Mouse (Mus musculus): Measurements from ENCODE around the gene Gm10518. TPM values are rescaled to one million over a fixed set of nuclear protein-coding genes. Genes with fewer than 3 reads are reported as not detected.
"Not testable (repeated sequence)": the region's sequence is repeated elsewhere in the genome, so short reads cannot be mapped to it uniquely, and the experiment has no call there.

Gene Gm10518
- polyA plus RNA-seq, 1 experiment from 2014 or later: 0.41 TPM

DNA sequence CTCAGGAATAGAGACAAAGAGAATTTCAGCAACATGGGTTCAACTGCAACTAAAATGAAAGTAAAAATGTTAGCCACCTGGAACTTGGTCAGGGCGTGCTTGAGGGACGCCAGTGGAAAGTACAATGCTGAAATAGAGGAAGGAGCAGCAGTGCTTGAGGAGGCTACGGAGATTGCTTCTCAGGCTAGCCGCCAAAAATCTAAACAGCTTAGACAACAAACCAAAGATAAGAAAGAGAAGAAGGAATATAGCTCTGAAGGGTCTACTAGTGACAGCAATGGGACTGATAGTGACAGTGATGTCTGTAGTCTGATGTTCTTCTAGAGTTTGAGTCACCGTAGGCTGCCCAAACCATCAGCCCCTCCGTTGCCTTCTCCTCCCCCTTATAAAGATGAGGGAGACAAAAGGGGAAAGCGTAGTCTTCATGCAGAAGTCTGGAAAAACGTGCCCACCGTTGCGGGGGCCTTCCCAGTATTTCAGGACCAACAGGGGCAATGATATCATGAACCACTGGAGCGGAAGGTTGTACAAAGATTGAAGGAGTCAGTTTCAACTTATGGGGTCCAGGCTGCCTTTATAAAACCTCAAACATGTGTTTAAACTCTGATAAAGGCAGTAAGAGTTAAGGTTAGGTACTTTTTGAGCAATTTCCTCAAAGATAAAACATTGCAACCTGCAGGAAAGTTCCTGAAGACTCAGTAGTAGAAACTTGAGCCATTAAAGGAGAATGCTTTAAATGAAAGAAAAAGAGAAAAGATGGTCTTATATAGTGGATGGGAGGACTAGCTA is 15.5 kb downstream of the Gm10518 start:
- not testable (repeated sequence) for H3K27me3 ChIP-seq (ENCODE audit: control insufficient read depth, insufficient read depth, low read length); ATAC-seq (ENCODE audit: insufficient number of reproducible peaks, insufficient read depth, low FRiP score, low read depth); H3K36me3 ChIP-seq (ENCODE audit: control insufficient read depth, insufficient read depth, low read length); H3K4me1 ChIP-seq (ENCODE audit: control insufficient read depth, insufficient read depth, low read length); H3K9ac ChIP-seq (replicated peaks; ENCODE audit: low read depth, low read length); H3K4me2 ChIP-seq (replicated peaks; ENCODE audit: low read depth, low read length); H3K9me3 ChIP-seq (ENCODE audit: control insufficient read depth, low read depth, low read length); H3K27ac ChIP-seq (ENCODE audit: low read length); H3K4me3 ChIP-seq (ENCODE audit: low read depth, low read length)
- WGBS: 90% methylated on average over 11 of the region's 11 CpGs

DNA sequence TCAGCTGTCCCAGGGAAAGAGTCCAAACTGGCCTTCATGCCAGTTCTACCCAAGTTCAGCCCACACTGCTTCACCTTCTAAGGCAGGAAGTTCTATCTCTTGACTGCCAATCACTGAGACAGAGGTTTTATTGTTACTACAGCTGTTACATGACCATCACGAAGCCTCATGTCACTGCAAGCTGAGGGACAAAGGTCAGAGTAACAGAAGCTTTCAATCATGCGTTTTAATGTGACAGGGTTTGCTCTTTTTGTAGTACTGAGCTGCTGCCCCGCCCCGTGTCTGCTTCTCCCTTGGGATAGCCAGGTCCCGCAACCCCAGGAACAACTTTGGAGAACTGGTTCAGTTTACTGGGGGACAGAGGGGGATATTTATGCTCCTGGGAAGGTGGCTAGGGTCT is 21.4 kb downstream of the Gm10518 start:
- Histone ChIP-seq H3K9ac (replicated peaks; ENCODE audit: low read depth, low read length) (no peak overlapping the region), H3K36me3 (ENCODE audit: control insufficient read depth, insufficient read depth, low read length) (no peaks in the 10 kb centered on the region), H3K4me3 (ENCODE audit: low read depth, low read length) (no peak overlapping the region), H3K4me1 (ENCODE audit: control insufficient read depth, insufficient read depth, low read length) (no peaks in the 10 kb centered on the region), H3K9me3 (ENCODE audit: control insufficient read depth, low read depth, low read length) (no peaks in the 10 kb centered on the region), H3K4me2 (replicated peaks; ENCODE audit: low read depth, low read length) (no peak overlapping the region), H3K27me3 (ENCODE audit: control insufficient read depth, insufficient read depth, low read length) (no peaks in the 10 kb centered on the region), H3K27ac (ENCODE audit: low read length) (no peak overlapping the region)
- WGBS: 65% methylated on average over 5 of the region's 5 CpGs
- ATAC-seq (ENCODE audit: insufficient number of reproducible peaks, insufficient read depth, low FRiP score, low read depth): no peak

DNA sequence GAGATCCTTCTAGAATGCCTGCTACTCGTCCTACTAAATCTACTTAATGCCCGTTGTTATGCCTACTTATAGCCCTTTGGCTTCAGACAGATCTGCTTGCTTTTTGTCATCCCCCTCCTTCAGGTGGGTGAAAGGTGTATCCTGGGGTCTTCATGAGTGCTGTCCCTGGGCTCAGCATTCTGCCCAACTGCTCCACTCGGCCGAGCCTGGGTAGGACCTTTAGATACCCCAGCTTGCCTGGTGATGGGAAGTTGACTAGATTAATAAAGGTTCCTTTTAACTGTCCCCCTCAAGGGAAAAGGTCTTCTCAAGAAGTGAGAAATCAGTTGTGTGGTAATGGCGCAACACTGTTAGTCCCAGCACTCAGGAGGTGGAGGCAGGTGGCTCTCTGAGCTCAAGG is 24.9 kb downstream of the Gm10518 start:
- no peaks in the 10 kb centered on the region for H3K9me3 ChIP-seq (ENCODE audit: control insufficient read depth, low read depth, low read length)
- no peaks in the 10 kb centered on the region for H3K36me3 ChIP-seq (ENCODE audit: control insufficient read depth, insufficient read depth, low read length)
- no peak overlapping the region for H3K27ac ChIP-seq (ENCODE audit: low read length)
- H3K4me1 ChIP-seq (ENCODE audit: control insufficient read depth, insufficient read depth, low read length): no peaks in the 10 kb centered on the region
- ATAC-seq (ENCODE audit: insufficient number of reproducible peaks, insufficient read depth, low FRiP score, low read depth): no peak
- H3K27me3 ChIP-seq (ENCODE audit: control insufficient read depth, insufficient read depth, low read length): no peaks in the 10 kb centered on the region
- H3K4me2 ChIP-seq (replicated peaks; ENCODE audit: low read depth, low read length): no peak overlapping the region
- no peak overlapping the region for H3K4me3 ChIP-seq (ENCODE audit: low read depth, low read length)
- WGBS: 94% methylated on average over 5 of the region's 5 CpGs
- no peak overlapping the region for H3K9ac ChIP-seq (replicated peaks; ENCODE audit: low read depth, low read length)

DNA sequence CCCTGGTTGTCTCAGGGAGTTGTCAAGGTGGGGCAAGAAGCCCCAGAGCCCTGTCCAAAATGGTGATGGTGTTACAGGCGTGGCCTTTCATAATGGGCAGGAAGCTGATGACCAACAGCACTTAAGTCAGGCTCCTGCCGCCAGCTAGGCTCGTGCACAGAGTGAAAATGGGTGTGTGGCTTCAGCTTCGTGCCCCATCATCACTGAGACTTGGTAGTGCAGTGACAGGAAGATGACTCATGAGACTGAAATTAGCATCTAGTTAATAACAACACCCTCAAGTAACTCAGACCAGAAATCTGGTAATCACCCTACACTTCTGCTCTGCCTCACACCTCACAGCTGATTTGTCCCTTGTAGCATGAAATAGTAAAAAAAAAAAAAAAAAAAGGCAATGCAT is 25.7 kb downstream of the Gm10518 start:
- H3K27me3 ChIP-seq (ENCODE audit: control insufficient read depth, insufficient read depth, low read length): no peaks in the 10 kb centered on the region
- H3K4me2 ChIP-seq (replicated peaks; ENCODE audit: low read depth, low read length): no peak overlapping the region
- H3K9ac ChIP-seq (replicated peaks; ENCODE audit: low read depth, low read length): no peak overlapping the region
- ATAC-seq (ENCODE audit: insufficient number of reproducible peaks, insufficient read depth, low FRiP score, low read depth): no peak
- H3K4me3 ChIP-seq (ENCODE audit: low read depth, low read length): no peak overlapping the region
- H3K36me3 ChIP-seq (ENCODE audit: control insufficient read depth, insufficient read depth, low read length): no peaks in the 10 kb centered on the region
- H3K4me1 ChIP-seq (ENCODE audit: control insufficient read depth, insufficient read depth, low read length): no peaks in the 10 kb centered on the region
- no peaks in the 10 kb centered on the region for H3K9me3 ChIP-seq (ENCODE audit: control insufficient read depth, low read depth, low read length)
- WGBS: 69% methylated on average over 4 of the region's 4 CpGs
- no peak overlapping the region for H3K27ac ChIP-seq (ENCODE audit: low read length)

DNA sequence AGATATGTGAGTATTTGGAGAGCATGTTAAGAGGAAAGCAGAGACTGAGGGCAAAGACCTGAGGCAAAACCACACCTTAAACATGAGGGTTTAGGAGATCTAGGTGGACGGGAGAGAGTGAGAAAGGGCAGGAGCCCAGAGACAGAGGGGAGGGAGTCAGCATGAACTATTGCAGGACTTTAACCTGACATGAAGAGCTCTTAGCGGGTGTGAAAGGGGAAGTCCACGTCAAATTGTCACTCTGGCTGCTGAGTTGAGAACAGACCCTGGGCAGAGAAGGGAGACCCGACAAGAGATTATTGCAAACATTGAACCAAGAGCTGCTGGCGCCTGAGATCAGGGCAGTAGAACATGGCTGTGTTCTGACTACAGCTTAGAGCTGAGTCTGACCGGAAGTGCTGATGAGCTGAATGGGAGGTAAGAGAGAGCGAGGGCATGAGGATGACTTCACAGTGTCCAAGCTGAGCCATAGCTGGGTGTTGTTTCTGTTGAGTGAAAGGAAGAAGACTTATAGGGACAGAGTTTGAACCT is 29.6 kb downstream of the Gm10518 start:
- WGBS: 71% methylated on average over 7 of the region's 7 CpGs
- H3K4me1 ChIP-seq (ENCODE audit: control insufficient read depth, insufficient read depth, low read length): no peaks in the 10 kb centered on the region
- no peak overlapping the region for H3K9ac ChIP-seq (replicated peaks; ENCODE audit: low read depth, low read length)
- H3K4me2 ChIP-seq (replicated peaks; ENCODE audit: low read depth, low read length): no peak overlapping the region
- no peak for ATAC-seq (ENCODE audit: insufficient number of reproducible peaks, insufficient read depth, low FRiP score, low read depth)
- H3K4me3 ChIP-seq (ENCODE audit: low read depth, low read length): no peak overlapping the region
- no peak overlapping the region for H3K27ac ChIP-seq (ENCODE audit: low read length)
- no peaks in the 10 kb centered on the region for H3K27me3 ChIP-seq (ENCODE audit: control insufficient read depth, insufficient read depth, low read length)
- no peaks in the 10 kb centered on the region for H3K36me3 ChIP-seq (ENCODE audit: control insufficient read depth, insufficient read depth, low read length)
- H3K9me3 ChIP-seq (ENCODE audit: control insufficient read depth, low read depth, low read length): no peaks in the 10 kb centered on the region

DNA sequence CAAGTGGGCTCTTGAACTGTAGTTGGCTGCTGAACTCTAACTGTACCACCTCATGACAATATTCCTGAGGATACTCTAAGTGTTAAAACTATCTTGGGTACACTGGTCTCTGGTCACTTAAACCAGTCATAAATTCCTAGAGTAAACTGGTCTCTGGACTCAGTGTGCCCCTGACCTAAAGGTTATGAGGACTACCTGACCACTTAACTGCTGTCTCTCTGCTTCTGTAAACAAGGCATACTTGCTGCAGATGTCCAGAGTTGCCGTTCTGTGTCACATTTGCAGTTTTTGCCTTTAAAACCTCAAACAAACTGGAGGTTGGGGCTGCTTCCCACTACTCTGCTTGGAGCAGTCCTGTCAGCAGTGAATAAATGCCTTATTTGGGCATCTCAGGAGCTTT is 30.4 kb downstream of the Gm10518 start:
- Histone ChIP-seq H3K4me2 (replicated peaks; ENCODE audit: low read depth, low read length) (no peak overlapping the region), H3K27ac (ENCODE audit: low read length) (no peak overlapping the region), H3K4me1 (ENCODE audit: control insufficient read depth, insufficient read depth, low read length) (no peaks in the 10 kb centered on the region), H3K27me3 (ENCODE audit: control insufficient read depth, insufficient read depth, low read length) (no peaks in the 10 kb centered on the region), H3K36me3 (ENCODE audit: control insufficient read depth, insufficient read depth, low read length) (no peaks in the 10 kb centered on the region), H3K9me3 (ENCODE audit: control insufficient read depth, low read depth, low read length) (no peaks in the 10 kb centered on the region), H3K9ac (replicated peaks; ENCODE audit: low read depth, low read length) (no peak overlapping the region), H3K4me3 (ENCODE audit: low read depth, low read length) (no peak overlapping the region)
- 58% methylated on average over 1 of the region's 1 CpGs for WGBS
- ATAC-seq (ENCODE audit: insufficient number of reproducible peaks, insufficient read depth, low FRiP score, low read depth): no peak

DNA sequence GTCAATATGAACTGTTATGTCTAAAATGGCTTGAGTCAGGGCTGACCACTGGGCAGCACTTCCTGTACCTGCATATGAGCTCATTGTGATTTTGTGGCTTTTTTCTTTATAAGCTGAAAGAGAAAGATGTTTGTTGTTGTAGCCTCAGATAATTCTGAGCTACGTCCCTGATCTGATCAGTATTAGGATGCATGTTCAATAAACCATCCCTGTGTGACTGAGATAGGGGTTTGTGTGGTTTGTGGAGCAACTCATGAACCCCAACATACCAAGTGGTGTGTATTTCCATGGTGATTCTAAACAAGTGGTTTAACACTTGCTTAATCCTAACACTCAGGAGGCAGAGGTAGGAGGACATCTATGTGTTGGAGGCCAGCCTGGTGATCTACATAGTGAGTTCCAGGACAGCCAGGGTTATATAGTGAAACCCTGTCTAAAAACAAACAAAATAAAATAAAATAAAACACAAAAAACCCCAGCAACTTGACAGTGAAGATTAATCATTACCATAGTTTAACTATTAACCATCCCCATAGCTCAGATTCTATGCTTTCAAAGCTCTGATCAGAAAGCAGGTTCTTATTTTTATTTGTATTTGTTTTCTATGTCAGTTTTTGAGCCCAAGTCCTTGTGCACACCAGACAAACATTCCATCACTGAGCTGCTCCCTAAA is 32.7 kb downstream of the Gm10518 start:
- Histone ChIP-seq H3K9me3 (ENCODE audit: control insufficient read depth, low read depth, low read length) (no peaks in the 10 kb centered on the region), H3K4me3 (ENCODE audit: low read depth, low read length) (no peak overlapping the region), H3K4me1 (ENCODE audit: control insufficient read depth, insufficient read depth, low read length) (no peaks in the 10 kb centered on the region), H3K4me2 (replicated peaks; ENCODE audit: low read depth, low read length) (no peak overlapping the region), H3K9ac (replicated peaks; ENCODE audit: low read depth, low read length) (no peak overlapping the region), H3K27ac (ENCODE audit: low read length) (no peak overlapping the region), H3K27me3 (ENCODE audit: control insufficient read depth, insufficient read depth, low read length) (no peaks in the 10 kb centered on the region), H3K36me3 (ENCODE audit: control insufficient read depth, insufficient read depth, low read length) (no peaks in the 10 kb centered on the region)
- ATAC-seq (ENCODE audit: insufficient number of reproducible peaks, insufficient read depth, low FRiP score, low read depth): no peak
- 85% methylated on average over 1 of the region's 1 CpGs for WGBS

DNA sequence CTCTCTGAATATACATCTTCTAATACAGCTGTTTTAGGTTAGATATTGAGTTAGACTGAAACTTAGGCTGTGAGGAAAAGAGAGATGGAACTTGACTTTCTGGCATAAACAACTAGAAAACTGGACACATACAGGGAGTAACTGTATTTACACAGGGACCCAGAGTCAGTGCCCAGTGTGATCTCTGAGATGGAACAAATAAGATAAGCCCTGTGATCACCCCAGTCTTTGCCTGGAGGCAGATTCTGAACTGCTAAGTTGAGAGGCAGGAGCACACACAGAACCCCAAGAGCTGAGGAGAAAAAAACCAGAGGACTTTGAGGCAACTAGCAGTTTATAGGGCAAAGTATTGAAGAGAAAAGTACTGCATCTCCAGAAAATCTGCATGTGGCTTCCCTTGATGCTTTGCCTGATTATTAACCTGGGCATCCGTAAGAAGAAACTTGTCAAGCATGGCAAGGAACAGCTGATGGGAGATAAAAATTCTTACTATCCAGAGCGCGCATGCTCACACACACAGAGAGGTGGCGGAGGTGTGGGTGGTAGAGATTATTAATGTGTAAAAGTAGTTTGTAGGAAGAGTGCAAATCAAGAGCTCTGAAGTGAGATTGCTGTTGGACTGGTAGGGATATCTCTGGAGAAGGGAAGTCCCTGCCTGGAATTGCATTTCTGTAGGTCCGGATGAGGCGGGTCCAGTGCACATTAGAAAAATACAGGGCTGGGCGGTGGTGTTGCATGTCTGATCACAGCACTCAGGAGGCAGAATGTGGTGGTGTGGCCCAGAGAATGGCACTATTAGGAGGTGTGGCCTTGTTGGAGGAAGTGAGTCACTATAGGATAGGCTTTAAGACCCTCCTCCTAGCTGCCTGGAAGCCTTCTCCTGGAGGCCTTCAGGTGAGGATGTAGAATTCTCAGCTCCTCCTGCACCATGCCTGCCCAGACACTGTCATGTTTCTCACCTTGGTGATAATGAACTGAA is 33.5 kb downstream of the Gm10518 start:
- H3K4me1 ChIP-seq (ENCODE audit: control insufficient read depth, insufficient read depth, low read length): no peaks in the 10 kb centered on the region
- no peak overlapping the region for H3K4me3 ChIP-seq (ENCODE audit: low read depth, low read length)
- no peak overlapping the region for H3K9ac ChIP-seq (replicated peaks; ENCODE audit: low read depth, low read length)
- no peak overlapping the region for H3K27ac ChIP-seq (ENCODE audit: low read length)
- WGBS: 82% methylated on average over 7 of the region's 7 CpGs
- H3K27me3 ChIP-seq (ENCODE audit: control insufficient read depth, insufficient read depth, low read length): no peaks in the 10 kb centered on the region
- no peaks in the 10 kb centered on the region for H3K9me3 ChIP-seq (ENCODE audit: control insufficient read depth, low read depth, low read length)
- ATAC-seq (ENCODE audit: insufficient number of reproducible peaks, insufficient read depth, low FRiP score, low read depth): no peak
- no peak overlapping the region for H3K4me2 ChIP-seq (replicated peaks; ENCODE audit: low read depth, low read length)
- no peaks in the 10 kb centered on the region for H3K36me3 ChIP-seq (ENCODE audit: control insufficient read depth, insufficient read depth, low read length)

Data from stomach, embryonic 14.5 days (tissue).